Mouse (Mus musculus): ENCODE data around the gene Clec5a.

- TF ChIP-seq CTCF (IDR thresholded peaks at IDR 0.05; ENCODE audit: borderline replicate concordance, insufficient read depth, low read length), result peak; percentile 34; the same call in 1 of the 2 replicates
- TF ChIP-seq POLR2A (IDR thresholded peaks at IDR 0.05; ENCODE audit: low read depth, low read length), result no peak
These were observed 32.3 kb upstream of the Clec5a start for GRCm38 (mm10) chr6:40617965-40618364.

All from embryonic fibroblast, embryonic 13.5 days (primary cell).